Mouse (Mus musculus) myocyte (in vitro differentiated cells): ENCODE results near the gene 1110017D15Rik. TPM values are rescaled to one million over a fixed set of nuclear protein-coding genes. Genes with fewer than 3 reads are reported as not detected.
A peak's percentile ranks its signal among the peaks of the same experiment; 100 is the strongest.

Experiments
- H3K27me3 ChIP-seq: one replicate; pipeline ENCODE4 v1.6.1; 2011; ENCODE audit not compliant: control insufficient read depth, insufficient read depth, insufficient read length
- H3K36me3 ChIP-seq: one replicate; pipeline ENCODE4 v1.6.1; 2011; ENCODE audit not compliant: control insufficient read depth, insufficient read depth
- H3K4me2 ChIP-seq: one replicate; pipeline ENCODE4 v1.6.1; 2011; ENCODE audit warnings: low read depth, control low read depth
- H3K4me3 ChIP-seq: one replicate; pipeline ENCODE4 v1.5.1; 2011; ENCODE audit warnings: mild to moderate bottlenecking, control low read depth, moderate library complexity
- H3K79me2 ChIP-seq: one replicate; pipeline ENCODE4 v1.6.1; 2011; ENCODE audit not compliant: control insufficient read depth, insufficient read depth
- H3ac ChIP-seq: one replicate; pipeline ENCODE4 v1.6.1; 2011; ENCODE audit not compliant: control insufficient read depth, insufficient read length
- CEBPB ChIP-seq: IDR thresholded peaks from 2 replicates; pipeline ENCODE4 v1.6.1; 2011; ENCODE audit warnings: mild to moderate bottlenecking, moderate library complexity; ENCODE audit not compliant: poor library complexity, insufficient read depth, severe bottlenecking
- E2F4 ChIP-seq: IDR thresholded peaks from one replicate; pipeline ENCODE4 v1.6.1; 2011; ENCODE audit warnings: mild to moderate bottlenecking, control low read depth, moderate library complexity; ENCODE audit not compliant: insufficient read depth
- MAX ChIP-seq: IDR thresholded peaks from one replicate; pipeline ENCODE4 v1.6.1; 2011; ENCODE audit warnings: low read depth, mild to moderate bottlenecking, control low read depth
- MYOD1 ChIP-seq, 3 experiments: IDR thresholded peaks; one replicate each; pipeline ENCODE4 v1.6.1; 2011; ENCODE audit warnings: control low read depth in 2 of 3, low read depth in 2 of 3, mild to moderate bottlenecking in 2 of 3, moderate library complexity in 1 of 3; ENCODE audit not compliant: insufficient read length in 2 of 3, control insufficient read depth in 1 of 3
- MYOG ChIP-seq, 3 experiments: IDR thresholded peaks; one replicate each; pipeline ENCODE4 v1.6.1; 2011; ENCODE audit warnings: control low read depth in 2 of 3, low read depth in 2 of 3, mild to moderate bottlenecking in 2 of 3; ENCODE audit not compliant: insufficient read length in 2 of 3, control insufficient read depth in 1 of 3, insufficient read depth in 1 of 3
- POLR2A ChIP-seq: IDR thresholded peaks from one replicate; pipeline ENCODE4 v1.6.1; 2011; ENCODE audit warnings: low read depth, mild to moderate bottlenecking, control low read depth, moderate library complexity; ENCODE audit not compliant: insufficient read length
- POLR2AphosphoS2 ChIP-seq: IDR thresholded peaks from one replicate; pipeline ENCODE4 v1.6.1; 2011; ENCODE audit warnings: low read depth, control low read depth; ENCODE audit not compliant: insufficient read length
- REST ChIP-seq: IDR thresholded peaks from one replicate; pipeline ENCODE4 v1.6.1; 2011; ENCODE audit warnings: mild to moderate bottlenecking, control low read depth, moderate library complexity; ENCODE audit not compliant: insufficient read depth, insufficient read length
- SRF ChIP-seq: IDR thresholded peaks from one replicate; pipeline ENCODE4 v1.6.1; 2011; ENCODE audit warnings: low read depth; ENCODE audit not compliant: control insufficient read depth, insufficient read length
- TCF12 ChIP-seq: IDR thresholded peaks from one replicate; pipeline ENCODE4 v1.6.1; 2011; ENCODE audit warnings: mild to moderate bottlenecking, control low read depth; ENCODE audit not compliant: poor library complexity, insufficient read depth, severe bottlenecking
- TCF3 ChIP-seq: IDR thresholded peaks from one replicate; pipeline ENCODE4 v1.6.1; 2011; ENCODE audit warnings: low read depth, control low read depth; ENCODE audit not compliant: insufficient read length
- USF1 ChIP-seq: IDR thresholded peaks from one replicate; pipeline ENCODE4 v1.6.1; 2011; ENCODE audit warnings: low read depth, mild to moderate bottlenecking, control low read depth, moderate library complexity
- polyA plus RNA-seq: library from polyadenylated mRNA; unstranded; fragments of >200 nt; fragmentation: generic; extraction: Trizol; gene quantifications from one replicate; pipeline ENCODE4 v1.2.1, GENCODE M21; 2012; ENCODE audit warnings: missing spikeins

1110017D15Rik gene
- polyA plus RNA-seq, 1 experiment, result 0.06 TPM

- H3K4me2 ChIP-seq, result no peak overlapping the region
- no peaks in the 10 kb centered on the region for H3K36me3 ChIP-seq
- H3ac ChIP-seq, result no peak overlapping the region
- H3K27me3 ChIP-seq, result no peaks in the 10 kb centered on the region
- TF ChIP-seq MAX, result no peak
- no peak for TF ChIP-seq SRF
- TF ChIP-seq CEBPB, result no peak
- no peak for TF ChIP-seq TCF12
- no peak for TF ChIP-seq E2F4
- no peak for TF ChIP-seq REST
- no peak for TF ChIP-seq POLR2A
- no peak for TF ChIP-seq TCF3
- no peak for TF ChIP-seq USF1
- no peak for TF ChIP-seq POLR2AphosphoS2
- no peak for TF ChIP-seq MYOD1 (IDR thresholded peaks at IDR 0.05; ENCODE audit: control insufficient read depth in 1 of 3, insufficient read length in 2 of 3, low read depth in 2 of 3)
- no peak for TF ChIP-seq MYOG (IDR thresholded peaks at IDR 0.05; ENCODE audit: control insufficient read depth in 1 of 3, insufficient read depth in 1 of 3, insufficient read length in 2 of 3, low read depth in 2 of 3)
- H3K4me3 ChIP-seq, result no peak overlapping the region
- no peaks in the 10 kb centered on the region for H3K79me2 ChIP-seq
Measured at GRCm38 (mm10) chr4:41495850-41496249, 21.3 kb downstream of the 1110017D15Rik start.

- Histone ChIP-seq H3K79me2 (no peaks in the 10 kb centered on the region), H3K4me2 (peak overlapping the region; percentile 40), H3K4me3 (no peak overlapping the region), H3ac (no peak overlapping the region), H3K36me3 (no peaks in the 10 kb centered on the region), H3K27me3 (no peaks in the 10 kb centered on the region)
- TF ChIP-seq TCF3, result no peak
- no peak for TF ChIP-seq MAX
Measured at GRCm38 (mm10) chr4:41495076-41495475, 22.1 kb downstream of the 1110017D15Rik start.

- Histone ChIP-seq H3K4me2 (peak overlapping the region; percentile 40), H3K36me3 (no peaks in the 10 kb centered on the region), H3K79me2 (no peaks in the 10 kb centered on the region), H3K27me3 (no peaks in the 10 kb centered on the region), H3ac (no peak overlapping the region), H3K4me3 (no peak overlapping the region)
- TF ChIP-seq REST (no peak), MAX (no peak), MYOD1 (IDR thresholded peaks at IDR 0.05; ENCODE audit: control insufficient read depth in 1 of 3, insufficient read length in 2 of 3, low read depth in 2 of 3) (peak in 1 of 3 experiments; percentile 41), MYOG (IDR thresholded peaks at IDR 0.05; ENCODE audit: control insufficient read depth in 1 of 3, insufficient read depth in 1 of 3, insufficient read length in 2 of 3, low read depth in 2 of 3) (peak in 1 of 3 experiments; percentile 18), TCF12 (peak; percentile 40)
Measured at GRCm38 (mm10) chr4:41494378-41494777, 22.8 kb downstream of the 1110017D15Rik start.

- H3K27me3 ChIP-seq, result no peaks in the 10 kb centered on the region
- no peaks in the 10 kb centered on the region for H3K36me3 ChIP-seq
- H3K4me2 ChIP-seq, result peak overlapping the region; percentile 40
- H3ac ChIP-seq, result no peak overlapping the region
- H3K79me2 ChIP-seq, result no peaks in the 10 kb centered on the region
- TF ChIP-seq MYOG (IDR thresholded peaks at IDR 0.05; ENCODE audit: control insufficient read depth in 1 of 3, insufficient read depth in 1 of 3, insufficient read length in 2 of 3, low read depth in 2 of 3) (no peak), MYOD1 (IDR thresholded peaks at IDR 0.05; ENCODE audit: control insufficient read depth in 1 of 3, insufficient read length in 2 of 3, low read depth in 2 of 3) (peak in 1 of 3 experiments; percentile 8)
- H3K4me3 ChIP-seq, result no peak overlapping the region
Measured at GRCm38 (mm10) chr4:41493464-41494116, 23.5 kb downstream of the 1110017D15Rik start.

- H3K4me3 ChIP-seq, result no peak overlapping the region
- no peaks in the 10 kb centered on the region for H3K79me2 ChIP-seq
- no peak overlapping the region for H3K4me2 ChIP-seq
- no peak for TF ChIP-seq TCF3
- TF ChIP-seq MYOD1 (IDR thresholded peaks at IDR 0.05; ENCODE audit: control insufficient read depth in 1 of 3, insufficient read length in 2 of 3, low read depth in 2 of 3), result no peak
- TF ChIP-seq MYOG (IDR thresholded peaks at IDR 0.05; ENCODE audit: control insufficient read depth in 1 of 3, insufficient read depth in 1 of 3, insufficient read length in 2 of 3, low read depth in 2 of 3), result no peak
- TF ChIP-seq POLR2A, result no peak
- no peak for TF ChIP-seq SRF
- no peak for TF ChIP-seq CEBPB
- no peak for TF ChIP-seq USF1
- no peak for TF ChIP-seq POLR2AphosphoS2
- H3ac ChIP-seq, result no peak overlapping the region
- H3K27me3 ChIP-seq, result no peaks in the 10 kb centered on the region
- no peaks in the 10 kb centered on the region for H3K36me3 ChIP-seq
Measured at GRCm38 (mm10) chr4:41492951-41493350, 24.2 kb downstream of the 1110017D15Rik start.
